Mouse (Mus musculus) testis, adult 2 months (tissue): ENCODE measurements around the gene Gripap1.

ENCODE experiments used
- CTCF ChIP-seq: fragments of 200-500 bp; IDR thresholded peaks from 2 replicates; pipeline ENCODE4 v1.5.1; 2012; ENCODE audit warnings: low read depth, mild to moderate bottlenecking, inconsistent platforms, low read length, moderate library complexity; ENCODE audit not compliant: control insufficient read depth, insufficient read depth, insufficient replicate concordance
- POLR2A ChIP-seq: fragments of 200-500 bp; IDR thresholded peaks from 2 replicates; pipeline ENCODE4 v1.6.1; 2012; ENCODE audit warnings: low read depth, mild to moderate bottlenecking, inconsistent platforms, low read length, moderate library complexity; ENCODE audit not compliant: control insufficient read depth

- TF ChIP-seq POLR2A (no peak), CTCF (no peak)
Observed at GRCm38 (mm10) chrX:7869826-7870225, 80.3 kb downstream of the Gripap1 start.
